Mouse (Mus musculus) liver, adult 10 weeks (tissue): ENCODE measurements around the gene Pdlim3. TPM values are rescaled to one million over a fixed set of nuclear protein-coding genes. Genes with fewer than 3 reads are reported as not detected.

Experiments
- polyA plus RNA-seq: library from polyadenylated mRNA; stranded (reverse); fragments of 350-450 nt; fragmentation: Illumina TruSeq; extraction: RNeasy Lipid Tissue Mini Kit (QIAGEN cat#74804); gene quantifications from one replicate; pipeline ENCODE4 v1.2.3, GENCODE M21; 2014; ENCODE audit warnings: low read depth, low replicate concordance

The Pdlim3 gene
- polyA plus RNA-seq: 0.56 TPM

GRCm38 (mm10) chr8:45885202-45885685 is at the start of gene Pdlim3:
TSS of gene Pdlim3 (plus strand) at chr8:45885461.

GRCm38 (mm10) chr8:45934582-45935014 is 49.3 kb downstream of the Pdlim3 start, which contains the start of gene Ccdc110:
TSS of gene Ccdc110 (plus strand) at chr8:45934619.

Other genes with a start within 250 kb of the Pdlim3 start
- not detected for gene Ccdc110, start 49.2 kb downstream of the Pdlim3 start, polyA plus RNA-seq
- gene 1700029J07Rik, start 89.8 kb downstream of the Pdlim3 start, polyA plus RNA-seq: 1.6 TPM
- gene Ufsp2, start 90.1 kb downstream of the Pdlim3 start, polyA plus RNA-seq: 77.7 TPM
- 1.8 TPM for gene Lrp2bp, start 113.8 kb downstream of the Pdlim3 start, polyA plus RNA-seq
- gene Ankrd37, start 120.2 kb downstream of the Pdlim3 start, polyA plus RNA-seq: not detected